Mouse (Mus musculus) neural tube, embryonic 14.5 days (tissue): Measurements from ENCODE around the gene Pnn. TPM values are rescaled to one million over a fixed set of nuclear protein-coding genes. Genes with fewer than 3 reads are reported as not detected.

Experiments
- ATAC-seq: fragments of 200-750 bp; cut with Nextera tagmentation; 2 replicates; pipeline ENCODE4 v1.8.0; 2017; ENCODE audit warnings: low read depth, mild to moderate bottlenecking, moderate TSS enrichment, moderate library complexity
- H3K27ac ChIP-seq: fragments of 300-500 bp; sonication (generic); 2 replicates; pipeline ENCODE4 v1.5.1; 2014; ENCODE audit warnings: low read depth, mild to moderate bottlenecking, control low read depth, low read length, moderate library complexity, mixed read lengths
- H3K27me3 ChIP-seq: fragments of 300-500 bp; sonication (generic); 2 replicates; pipeline ENCODE4 v1.6.1; 2014; ENCODE audit warnings: low read length; ENCODE audit not compliant: control insufficient read depth, insufficient read depth
- H3K36me3 ChIP-seq: fragments of 300-500 bp; sonication (generic); 2 replicates; pipeline ENCODE4 v1.6.1; 2014; ENCODE audit warnings: low read length, mixed read lengths; ENCODE audit not compliant: control insufficient read depth, insufficient read depth
- H3K4me1 ChIP-seq: fragments of 300-500 bp; sonication (generic); 2 replicates; pipeline ENCODE4 v1.6.1; 2014; ENCODE audit warnings: low read length; ENCODE audit not compliant: control insufficient read depth, insufficient read depth
- H3K4me2 ChIP-seq: fragments of 300-500 bp; sonication (generic); 2 replicates; pipeline ENCODE4 v1.6.1; 2014; ENCODE audit warnings: mild to moderate bottlenecking, low read depth, low read length, control low read depth
- H3K4me3 ChIP-seq: fragments of 300-500 bp; sonication (generic); 2 replicates; pipeline ENCODE4 v1.5.1; 2014; ENCODE audit warnings: low read depth, low read length, control low read depth, mixed read lengths
- H3K9ac ChIP-seq: fragments of 300-500 bp; sonication (generic); replicated peaks from 2 replicates; pipeline ENCODE4 v1.6.1; 2014; ENCODE audit warnings: low read depth, mild to moderate bottlenecking, control low read depth, low read length, mixed read lengths
- H3K9me3 ChIP-seq: fragments of 300-500 bp; sonication (generic); 2 replicates; pipeline ENCODE4 v1.6.1; 2016; ENCODE audit warnings: low read length; ENCODE audit not compliant: control insufficient read depth
- WGBS: fragments of 180-500 bp; shearing (Covaris S2); extraction: QIAGEN DNeasy Blood & Tissue Kit; methylation state at CpG from one replicate; pipeline ENCODE4 v1.1.7; 2014; 5-methylcytosine and 5-hydroxymethylcytosine counted together
- polyA plus RNA-seq: library from polyadenylated mRNA; unstranded; fragments of >200 nt; fragmentation: Nextera tagmentation; extraction: Ambion mirVana; gene quantifications from 2 replicates; pipeline ENCODE4 v1.2.1, GENCODE M21; 2014

Pnn gene
- polyA plus RNA-seq, 1 experiment from 2014 or later = 86.2 TPM

DNA sequence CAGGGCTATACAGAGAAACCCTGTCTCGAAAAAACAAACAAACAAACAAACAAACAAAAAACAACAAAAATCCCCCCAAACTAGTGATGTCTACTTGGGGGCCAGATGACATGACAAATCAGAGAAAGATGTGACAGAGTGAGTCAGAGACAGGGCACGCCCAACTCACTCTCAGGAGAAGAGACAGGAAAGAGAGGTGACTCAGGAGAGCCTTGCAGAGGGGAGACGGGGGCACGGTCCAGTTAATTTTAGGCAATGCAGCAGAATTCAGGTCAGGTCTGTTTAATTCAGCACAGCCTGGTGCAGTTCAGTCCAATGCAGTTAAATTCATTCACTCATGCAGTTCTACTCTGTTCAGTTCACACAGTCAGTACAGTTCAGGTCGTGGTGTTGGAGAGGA lies 19.5 kb downstream of the Pnn start:
- Histone ChIP-seq H3K9ac (no peak overlapping the region), H3K4me3 (no peak overlapping the region), H3K4me2 (no peak overlapping the region), H3K27ac (no peak overlapping the region), H3K36me3 (no peaks in the 10 kb centered on the region), H3K4me1 (no peaks in the 10 kb centered on the region), H3K9me3 (no peaks in the 10 kb centered on the region), H3K27me3 (no peaks in the 10 kb centered on the region)
- WGBS = 86% methylated on average over 5 of the region's 5 CpGs
- no peak for ATAC-seq

DNA sequence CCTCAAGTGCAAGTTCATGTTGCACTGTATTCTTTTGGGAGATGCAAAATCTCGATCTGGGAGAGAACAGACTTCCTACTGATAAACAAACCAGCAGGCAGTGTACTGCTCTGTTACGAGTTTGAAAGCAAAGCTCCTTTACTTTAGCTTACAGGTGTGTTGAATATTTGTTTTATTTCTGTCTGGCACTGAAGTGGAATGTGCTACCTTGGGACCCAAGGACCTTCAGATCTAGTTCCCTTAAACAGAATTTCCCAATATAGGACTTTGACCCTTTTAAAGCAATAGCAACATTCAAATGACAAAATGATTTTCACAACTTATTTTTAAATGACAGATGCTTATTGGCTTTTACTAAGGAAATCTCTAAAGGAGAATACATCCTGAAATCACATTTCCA lies 26.9 kb downstream of the Pnn start:
- ATAC-seq = no peak
- H3K9me3 ChIP-seq = no peaks in the 10 kb centered on the region
- no peak overlapping the region for H3K9ac ChIP-seq
- no peak overlapping the region for H3K4me3 ChIP-seq
- H3K27me3 ChIP-seq = no peaks in the 10 kb centered on the region
- WGBS = 74% methylated on average over 2 of the region's 2 CpGs
- no peak overlapping the region for H3K4me2 ChIP-seq
- H3K27ac ChIP-seq = no peak overlapping the region
- no peaks in the 10 kb centered on the region for H3K4me1 ChIP-seq
- no peaks in the 10 kb centered on the region for H3K36me3 ChIP-seq

DNA sequence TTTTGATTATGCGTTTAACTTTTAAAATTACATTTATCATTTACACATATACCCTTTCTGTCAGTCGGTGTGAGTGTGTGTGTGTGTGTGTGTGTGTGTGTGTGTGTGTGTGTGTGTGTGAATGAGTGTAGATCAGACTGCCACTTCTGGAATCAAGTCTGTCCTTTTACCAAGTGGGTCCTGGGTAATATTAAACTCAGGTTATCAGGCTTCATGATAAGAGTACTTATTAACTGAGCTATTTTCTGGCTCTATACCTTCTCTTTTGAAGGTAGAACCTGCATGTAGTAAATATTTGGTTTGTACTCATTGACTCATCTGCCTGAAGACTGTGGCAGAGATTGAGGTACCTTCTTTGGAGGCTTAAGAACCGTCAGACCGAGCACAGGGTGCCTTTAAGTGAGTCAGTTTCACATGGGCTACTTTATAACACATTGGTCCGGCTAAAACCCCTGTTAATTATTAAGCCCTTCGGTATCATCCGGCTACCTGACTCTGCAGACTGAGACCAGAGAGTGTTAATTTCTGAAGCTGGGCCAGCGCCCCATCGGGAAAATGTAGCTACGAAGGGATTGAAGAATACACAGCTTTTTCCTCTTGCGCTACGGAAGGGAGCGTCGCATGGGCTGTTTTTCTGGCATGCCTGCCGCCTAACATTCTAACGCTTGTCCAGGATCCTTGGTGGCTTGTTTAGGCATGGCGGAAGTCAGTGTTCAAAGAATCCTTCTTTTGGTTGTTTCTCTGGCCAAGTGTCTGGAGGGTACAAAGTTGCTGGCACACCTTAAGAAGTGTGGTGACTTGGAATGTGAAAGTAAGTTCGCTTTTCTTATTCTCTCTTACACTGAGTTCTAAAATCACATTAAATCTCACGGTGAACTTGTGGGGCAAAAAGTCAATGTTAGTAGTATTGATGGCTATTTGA lies 28.7 kb downstream of the Pnn start, which contains the start of gene Mia2:
Gene Mia2 (plus strand): TSS at position 696 of the 922 bp plus-strand sequence.
- H3K4me3 ChIP-seq = no peak within 1 kb of the TSS
- H3K36me3 ChIP-seq = no peaks in the 10 kb centered on the region
- H3K4me1 ChIP-seq = no peaks in the 10 kb centered on the region
- no peaks in the 10 kb centered on the region for H3K9me3 ChIP-seq
- no peaks in the 10 kb centered on the region for H3K27me3 ChIP-seq
- 78% methylated on average over 19 of the region's 19 CpGs for WGBS
- ATAC-seq = no peak
- no peak within 1 kb of the TSS for H3K9ac ChIP-seq
- no peak within 1 kb of the TSS for H3K4me2 ChIP-seq
- H3K27ac ChIP-seq = no peak within 1 kb of the TSS

DNA sequence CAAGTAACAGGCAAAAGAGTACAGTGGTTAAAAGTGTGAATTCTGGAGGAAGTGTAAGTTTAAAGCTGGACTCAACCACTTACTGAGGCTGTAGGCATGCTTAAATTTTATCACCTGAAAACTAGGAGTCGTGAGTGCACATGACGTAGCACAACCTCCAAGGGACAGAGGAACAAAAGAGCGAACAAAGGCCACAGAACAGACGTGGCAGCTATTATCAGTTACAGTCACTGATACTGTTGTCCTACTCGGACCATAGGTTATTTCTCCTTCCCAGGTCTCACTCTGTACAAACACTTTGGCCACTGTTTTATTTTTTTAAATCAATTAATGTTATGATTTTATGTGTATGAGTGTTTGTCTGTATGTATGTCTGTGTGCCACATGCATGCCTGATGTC lies 38.1 kb downstream of the Pnn start:
- no peak overlapping the region for H3K27ac ChIP-seq
- no peaks in the 10 kb centered on the region for H3K27me3 ChIP-seq
- no peaks in the 10 kb centered on the region for H3K4me1 ChIP-seq
- H3K36me3 ChIP-seq = no peaks in the 10 kb centered on the region
- ATAC-seq = no peak
- H3K4me2 ChIP-seq = no peak overlapping the region
- WGBS = 66% methylated on average over 5 of the region's 5 CpGs
- H3K9me3 ChIP-seq = no peaks in the 10 kb centered on the region
- H3K4me3 ChIP-seq = no peak overlapping the region
- H3K9ac ChIP-seq = no peak overlapping the region

DNA sequence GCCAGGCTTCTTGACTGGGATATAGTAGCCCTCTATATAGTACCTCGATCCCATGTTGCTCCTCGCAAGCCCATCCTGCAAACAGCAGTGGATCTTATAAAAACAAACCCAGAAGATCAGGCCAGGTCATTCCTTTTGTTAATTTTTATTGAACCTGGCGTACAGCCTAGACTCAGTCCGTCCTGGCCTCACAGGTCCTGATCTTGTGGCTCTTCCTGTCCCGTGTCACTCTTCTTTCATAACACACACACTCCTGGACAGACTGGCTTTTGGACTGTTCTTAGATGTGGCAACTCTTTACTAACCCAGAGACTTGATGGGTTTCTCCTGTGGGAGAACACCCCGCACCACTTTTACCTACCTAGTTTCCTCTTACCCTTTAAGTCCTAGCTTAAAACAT lies 39.2 kb downstream of the Pnn start:
- Histone ChIP-seq H3K4me2 (no peak overlapping the region), H3K9ac (no peak overlapping the region), H3K27ac (no peak overlapping the region), H3K4me3 (no peak overlapping the region), H3K36me3 (no peaks in the 10 kb centered on the region), H3K4me1 (no peaks in the 10 kb centered on the region), H3K27me3 (no peaks in the 10 kb centered on the region), H3K9me3 (no peaks in the 10 kb centered on the region)
- ATAC-seq = no peak
- WGBS = 82% methylated on average over 6 of the region's 6 CpGs

DNA sequence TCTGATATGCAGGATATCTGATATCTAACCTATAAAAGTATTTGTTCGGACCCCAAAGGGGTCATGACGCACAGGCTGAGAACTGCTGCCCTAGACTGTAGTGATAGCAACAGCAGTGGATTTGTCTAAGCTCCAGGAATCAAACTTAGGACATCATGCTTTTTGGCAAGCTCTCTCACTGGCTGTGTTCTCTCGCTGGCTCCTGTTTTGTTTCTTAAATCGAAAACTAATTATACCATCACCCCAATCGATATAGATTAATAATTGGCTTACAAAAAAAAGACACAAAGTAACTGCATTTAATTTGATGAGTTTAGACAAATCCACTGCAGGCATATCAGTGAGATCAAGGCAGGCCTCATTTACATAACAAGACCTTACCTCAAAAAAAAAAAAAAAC lies 39.8 kb downstream of the Pnn start:
- Histone ChIP-seq H3K4me2 (no peak overlapping the region), H3K9me3 (no peaks in the 10 kb centered on the region), H3K36me3 (no peaks in the 10 kb centered on the region), H3K27me3 (no peaks in the 10 kb centered on the region), H3K9ac (no peak overlapping the region), H3K4me1 (no peaks in the 10 kb centered on the region), H3K27ac (no peak overlapping the region), H3K4me3 (no peak overlapping the region)
- 93% methylated on average over 5 of the region's 5 CpGs for WGBS
- no peak for ATAC-seq

DNA sequence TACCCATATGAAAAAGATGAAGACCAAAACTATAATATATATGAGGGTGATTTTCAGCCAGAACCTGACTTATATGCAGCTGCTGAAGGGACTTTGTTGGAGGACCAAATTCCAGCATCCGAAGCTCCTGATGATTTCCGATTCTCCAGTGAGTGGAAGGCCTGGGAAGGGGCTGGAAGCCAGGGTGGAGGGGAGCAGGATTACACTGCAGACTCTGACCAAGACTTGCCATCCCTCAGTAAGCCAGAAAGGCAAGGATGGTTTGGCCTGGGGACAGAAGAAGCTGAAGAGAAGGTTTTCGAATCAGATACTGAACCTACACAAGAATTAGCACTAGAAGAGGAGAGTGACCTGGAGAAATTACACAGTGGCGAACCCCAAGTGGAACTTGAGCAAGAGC lies 41.2 kb downstream of the Pnn start:
- no peak overlapping the region for H3K27ac ChIP-seq
- no peak overlapping the region for H3K9ac ChIP-seq
- no peaks in the 10 kb centered on the region for H3K36me3 ChIP-seq
- H3K27me3 ChIP-seq = no peaks in the 10 kb centered on the region
- H3K4me2 ChIP-seq = no peak overlapping the region
- no peak overlapping the region for H3K4me3 ChIP-seq
- WGBS = 87% methylated on average over 4 of the region's 4 CpGs
- no peak for ATAC-seq
- H3K9me3 ChIP-seq = no peaks in the 10 kb centered on the region
- H3K4me1 ChIP-seq = no peaks in the 10 kb centered on the region

DNA sequence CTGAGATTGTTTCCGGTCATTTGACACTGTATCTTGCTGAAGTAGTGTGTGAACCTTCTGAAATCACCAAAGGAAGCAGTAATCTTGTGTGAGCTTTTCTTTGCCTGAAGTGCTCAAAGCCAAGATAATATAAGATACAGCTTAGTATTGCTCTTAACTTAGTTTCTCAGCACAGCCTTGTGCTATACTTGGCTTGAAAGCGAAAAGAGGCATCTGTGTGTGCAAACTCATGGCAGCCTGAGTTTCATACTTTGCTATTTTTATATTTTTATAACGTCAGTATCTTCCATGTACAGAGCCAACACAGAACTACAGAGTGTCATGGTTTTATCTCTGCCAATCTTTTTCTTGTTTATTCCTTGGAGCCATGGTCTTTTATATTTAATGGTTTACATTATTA lies 50.5 kb downstream of the Pnn start:
- H3K9ac ChIP-seq = no peak overlapping the region
- H3K4me1 ChIP-seq = no peaks in the 10 kb centered on the region
- no peak overlapping the region for H3K4me3 ChIP-seq
- H3K9me3 ChIP-seq = no peaks in the 10 kb centered on the region
- H3K36me3 ChIP-seq = no peaks in the 10 kb centered on the region
- no peak for ATAC-seq
- no peak overlapping the region for H3K4me2 ChIP-seq
- 89% methylated on average over 3 of the region's 3 CpGs for WGBS
- H3K27ac ChIP-seq = no peak overlapping the region
- H3K27me3 ChIP-seq = no peaks in the 10 kb centered on the region
